Mouse (Mus musculus) MEL (cell line): ENCODE measurements around the gene Ncoa6. TPM values are rescaled to one million over a fixed set of nuclear protein-coding genes. Genes with fewer than 3 reads are reported as not detected.
"Not testable (repeated sequence)": the region's sequence is repeated elsewhere in the genome, so short reads cannot be mapped to it uniquely, and the experiment has no call there.

Source experiments
- DNase-seq: peaks from one replicate; pipeline ENCODE4 v3.0.0; 2011; ENCODE audit warnings: low read depth, low spot score
- H3K27ac ChIP-seq: 2 replicates; pipeline ENCODE4 v1.5.1; 2012; ENCODE audit warnings: low read depth, mild to moderate bottlenecking, control low read depth, low read length, moderate library complexity; ENCODE audit not compliant: control insufficient read depth
- H3K27me3 ChIP-seq, 2 experiments: fragments of 150-350 bp in 1 of 2; sonication (generic) in 1 of 2; 2 replicates each; pipeline ENCODE4 v1.6.1; 2012; ENCODE audit warnings: low read length in 2 of 2, mild to moderate bottlenecking in 2 of 2, improper control_type of control experiment in 1 of 2, moderate library complexity in 1 of 2; ENCODE audit not compliant: insufficient read depth in 2 of 2, control insufficient read depth in 1 of 2
- H3K36me3 ChIP-seq, 2 experiments: 2 replicates each; pipeline ENCODE4 v1.6.1; 2012 to 2014; ENCODE audit warnings: low read length in 2 of 2, improper control_type of control experiment in 1 of 2, inconsistent platforms in 1 of 2, mild to moderate bottlenecking in 1 of 2; ENCODE audit not compliant: insufficient read depth in 2 of 2, control insufficient read depth in 1 of 2
- H3K4me1 ChIP-seq, 2 experiments: fragments of 150-350 bp in 1 of 2; sonication (generic) in 1 of 2; 2 replicates each; pipeline ENCODE4 v1.6.1; 2012; ENCODE audit warnings: low read length in 2 of 2, improper control_type of control experiment in 1 of 2, mild to moderate bottlenecking in 1 of 2; ENCODE audit not compliant: insufficient read depth in 2 of 2, control insufficient read depth in 1 of 2
- H3K4me3 ChIP-seq, 2 experiments: fragments of 150-350 bp in 1 of 2; sonication (generic) in 1 of 2; 2 replicates each; pipeline ENCODE4 v1.5.1; 2012; ENCODE audit warnings: low read depth in 2 of 2, low read length in 2 of 2, mild to moderate bottlenecking in 2 of 2, moderate library complexity in 2 of 2, control low read depth in 1 of 2, improper control_type of control experiment in 1 of 2; ENCODE audit not compliant: control insufficient read depth in 1 of 2, insufficient read depth in 1 of 2
- H3K79me2 ChIP-seq: 2 replicates; pipeline ENCODE4 v1.6.1; 2012; ENCODE audit warnings: mild to moderate bottlenecking, low read length, moderate library complexity; ENCODE audit not compliant: control insufficient read depth, poor library complexity, insufficient read depth
- H3K9ac ChIP-seq: 2 replicates; pipeline ENCODE4 v1.6.1; 2012; ENCODE audit warnings: low read depth, mild to moderate bottlenecking, control low read depth, low read length, moderate library complexity; ENCODE audit not compliant: control insufficient read depth, poor library complexity, severe bottlenecking
- H3K9me3 ChIP-seq: fragments of 150-350 bp; sonication (generic); replicated peaks from 2 replicates; pipeline ENCODE4 v1.6.1; 2012; ENCODE audit warnings: mild to moderate bottlenecking, low read length, improper control_type of control experiment, moderate library complexity; ENCODE audit not compliant: insufficient read depth
- CTCF ChIP-seq, 3 experiments: IDR thresholded peaks in 2 of 3; conservative IDR thresholded peaks in 1 of 3; 2 replicates each; pipeline ENCODE4 v1.5.1; 2011 to 2012; ENCODE audit warnings: low read length in 3 of 3, low read depth in 2 of 3, mild to moderate bottlenecking in 2 of 3, improper control_type of control experiment in 1 of 3, inconsistent platforms in 1 of 3, mixed read lengths in 1 of 3, moderate library complexity in 1 of 3; ENCODE audit not compliant: control insufficient read depth in 1 of 3, insufficient read depth in 1 of 3, poor library complexity in 1 of 3, severe bottlenecking in 1 of 3
- GATA1 ChIP-seq: IDR thresholded peaks from 2 replicates; pipeline ENCODE4 v1.6.1; 2011; ENCODE audit warnings: low read depth, low read length, improper control_type of control experiment
- JUND ChIP-seq: IDR thresholded peaks from 2 replicates; pipeline ENCODE4 v1.6.1; 2011; ENCODE audit warnings: low read depth, mild to moderate bottlenecking, improper control_type of control experiment, low read length
- MAZ ChIP-seq: IDR thresholded peaks from 2 replicates; pipeline ENCODE4 v1.6.1; 2012; ENCODE audit warnings: low read depth, mild to moderate bottlenecking, inconsistent platforms, low read length, improper control_type of control experiment
- RAD21 ChIP-seq: IDR thresholded peaks from 2 replicates; pipeline ENCODE4 v1.6.1; 2011; ENCODE audit warnings: mild to moderate bottlenecking, low read depth, low read length, improper control_type of control experiment
- TBP ChIP-seq: IDR thresholded peaks from 2 replicates; pipeline ENCODE4 v1.8.0; 2011; ENCODE audit warnings: low read depth, low read length, improper control_type of control experiment
- USF2 ChIP-seq, 2 experiments: IDR thresholded peaks; 2 replicates each; pipeline ENCODE4 v1.6.1; 2011 to 2012; ENCODE audit warnings: improper control_type of control experiment in 2 of 2, low read length in 2 of 2, borderline replicate concordance in 1 of 2, inconsistent platforms in 1 of 2, low read depth in 1 of 2, mild to moderate bottlenecking in 1 of 2; ENCODE audit not compliant: insufficient read depth in 1 of 2
- ZKSCAN1 ChIP-seq: IDR thresholded peaks from 2 replicates; pipeline ENCODE4 v1.6.1; 2012; ENCODE audit warnings: low read depth, mild to moderate bottlenecking, inconsistent platforms, low read length, improper control_type of control experiment, moderate library complexity
- ZMIZ1 ChIP-seq: IDR thresholded peaks from 2 replicates; pipeline ENCODE4 v1.6.1; 2012; ENCODE audit warnings: low read depth, mild to moderate bottlenecking, inconsistent platforms, low read length, improper control_type of control experiment, moderate library complexity
- polyA plus RNA-seq, 2 experiments: library from polyadenylated mRNA; stranded (reverse) in 1 of 2; unstranded in 1 of 2; fragments of >175 nt in 1 of 2; fragments of >200 nt in 1 of 2; gene quantifications; 2 replicates each; pipeline versions ENCODE4 v1.2.1 to v1.2.4; 2012; ENCODE audit warnings: low replicate concordance in 2 of 2, low read depth in 1 of 2; ENCODE audit not compliant: insufficient read length in 2 of 2, insufficient read depth in 1 of 2, missing spikeins in 1 of 2
- total RNA-seq: library from RNA; depleted of rRNA; stranded (reverse); fragments of 300-350 nt; gene quantifications from 2 replicates; pipeline ENCODE4 v1.2.3, GENCODE M21; 2012

Gene Ncoa6
- total and polyA plus RNA-seq, 3 experiments, result 4.0 to 29.7 TPM; not detected in 1

DNA sequence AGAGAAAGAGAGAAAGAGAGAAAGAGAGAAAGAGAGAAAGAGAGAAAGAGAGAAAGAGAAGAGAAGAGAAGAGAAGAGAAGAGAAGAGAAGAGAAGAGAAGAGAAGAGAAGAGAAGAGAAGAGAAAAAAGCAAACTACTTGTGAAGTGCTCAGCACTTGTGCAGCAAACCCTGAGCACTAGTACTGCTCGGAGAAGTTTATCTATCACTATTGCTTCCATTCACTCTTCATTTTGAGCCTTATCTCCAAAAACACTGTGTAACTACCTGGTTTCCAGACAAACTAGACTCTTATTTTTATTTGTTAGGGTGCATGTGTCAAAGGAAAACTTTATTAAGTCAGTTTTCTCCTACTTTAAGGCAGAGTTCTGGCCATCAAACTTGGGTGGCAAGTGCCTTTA, 6.8 kb downstream of the Ncoa6 start:
- Histone ChIP-seq H3K9ac (no peak overlapping the region), H3K27me3 (no peaks in the 10 kb centered on the region), H3K36me3 (no peaks in the 10 kb centered on the region; a peak in 3 of 4 replicates), H3K9me3 (no peaks in the 10 kb centered on the region), H3K79me2 (peaks cover 16% of the 10 kb centered on the region), H3K4me3 (no peak overlapping the region), H3K4me1 (no peaks in the 10 kb centered on the region; a peak in 2 of 4 replicates), H3K27ac (no peak overlapping the region)
- TF ChIP-seq GATA1 (0 out of 2 replicates have a peak, but pooled peaks have one; percentile 16), ZKSCAN1 (no peak)
- no peak for DNase-seq

DNA sequence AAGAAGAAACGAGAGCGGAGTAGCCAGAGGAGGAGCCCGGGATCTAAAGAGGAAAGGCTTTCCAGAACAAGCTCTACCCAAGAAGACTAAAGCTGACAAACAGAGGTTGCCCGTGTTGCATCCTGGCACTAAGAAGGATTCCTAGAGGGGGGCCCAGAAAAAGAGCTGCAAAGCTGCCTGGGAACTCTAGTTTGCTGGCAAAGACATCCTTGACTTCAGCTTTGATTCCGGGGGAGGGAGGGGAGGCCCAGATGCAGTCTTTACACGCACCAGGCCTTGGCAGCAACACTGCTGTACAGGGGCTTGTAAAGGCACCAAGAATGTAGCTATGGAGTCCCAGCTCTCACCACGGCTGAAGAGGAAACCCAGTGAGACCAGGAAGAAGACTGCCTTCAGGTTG, 20.1 kb downstream of the Ncoa6 start:
- DNase-seq, result no peak
- H3K4me3 ChIP-seq, result no peak overlapping the region
- no peaks in the 10 kb centered on the region for H3K27me3 ChIP-seq
- peaks cover 4% of the 10 kb centered on the region for H3K79me2 ChIP-seq
- H3K9ac ChIP-seq, result no peak overlapping the region
- no peak overlapping the region for H3K27ac ChIP-seq
- TF ChIP-seq ZMIZ1 (no peak), MAZ (no peak), RAD21 (no peak)
- no peaks in the 10 kb centered on the region for H3K9me3 ChIP-seq
- peaks cover 0 to 3% of the 10 kb centered on the region in 2 experiments; a peak in 1 of 4 replicates for H3K4me1 ChIP-seq
- H3K36me3 ChIP-seq, result peaks cover 0 to 3% of the 10 kb centered on the region in 2 experiments; a peak in 2 of 4 replicates

DNA sequence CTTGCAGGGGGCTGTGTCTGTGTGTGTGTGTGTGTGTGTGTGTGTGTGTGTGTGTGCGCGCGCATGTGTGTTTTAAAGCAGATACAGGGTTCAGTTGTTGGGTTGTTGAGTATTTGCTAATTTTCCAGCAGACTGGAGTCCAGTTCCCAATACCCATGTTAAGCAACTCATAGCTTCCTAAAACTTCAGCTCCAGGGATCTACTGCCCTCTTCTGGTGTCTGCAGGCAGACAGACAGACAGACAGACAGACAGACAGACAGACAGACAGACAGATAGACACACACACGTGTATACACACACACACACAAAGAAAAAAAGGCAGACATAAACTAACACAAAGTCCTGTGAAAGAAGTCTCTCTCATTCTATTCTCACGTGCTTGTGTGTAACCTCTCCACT, 22.4 kb downstream of the Ncoa6 start:
- Histone ChIP-seq H3K4me3 (no peak overlapping the region), H3K27me3 (no peaks in the 10 kb centered on the region), H3K27ac (no peak overlapping the region), H3K9ac (no peak overlapping the region), H3K9me3 (no peaks in the 10 kb centered on the region), H3K79me2 (peaks cover 4% of the 10 kb centered on the region), H3K4me1 (peaks cover 0 to 3% of the 10 kb centered on the region in 2 experiments; a peak in 1 of 4 replicates), H3K36me3 (peaks cover 0 to 3% of the 10 kb centered on the region in 2 experiments; a peak in 2 of 4 replicates)
- TF ChIP-seq RAD21 (peak; percentile 20), JUND (no peak), USF2 (IDR thresholded peaks at IDR 0.05; ENCODE audit: borderline replicate concordance in 1 of 2, insufficient read depth in 1 of 2, low read depth in 1 of 2, low read length in 2 of 2) (no peak), TBP (no peak), CTCF (IDR thresholded peaks at IDR 0.05 in 2 of 3, conservative IDR thresholded peaks at IDR 0.05 in 1 of 3; ENCODE audit: control insufficient read depth in 1 of 3, insufficient read depth in 1 of 3, low read depth in 2 of 3, low read length in 3 of 3, poor library complexity in 1 of 3, severe bottlenecking in 1 of 3) (peak in 2 of 3 experiments; percentile 31 to 44; a peak in 3 of 6 replicates)
- DNase-seq, result peak; percentile 39

DNA sequence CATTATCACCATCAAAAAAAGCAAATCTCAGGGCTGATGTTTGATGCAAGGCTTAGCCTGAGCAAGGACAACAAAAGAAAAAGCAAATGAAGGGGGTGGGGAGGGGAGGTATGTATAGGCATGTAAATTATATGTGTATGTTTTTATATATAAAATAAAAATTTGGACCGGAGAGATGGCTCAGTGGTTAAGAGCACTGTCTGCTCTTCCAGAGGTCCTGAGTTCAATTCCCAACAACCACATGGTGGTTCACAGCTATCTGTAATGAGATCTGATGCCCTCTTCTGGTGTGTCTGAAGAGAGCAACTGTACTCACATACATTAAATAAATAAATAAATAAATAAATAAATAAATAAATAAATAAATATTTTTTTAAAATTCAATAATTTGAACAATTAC, 25.8 kb downstream of the Ncoa6 start:
- not testable (repeated sequence) for H3K27ac ChIP-seq, H3K36me3 ChIP-seq, H3K9me3 ChIP-seq, DNase-seq, H3K9ac ChIP-seq, H3K4me3 ChIP-seq, H3K4me1 ChIP-seq, H3K79me2 ChIP-seq, H3K27me3 ChIP-seq
